Mouse (Mus musculus) left cerebral cortex, postnatal 4 days (tissue): ENCODE data around the gene Arhgap21. TPM values are rescaled to one million over a fixed set of nuclear protein-coding genes. Genes with fewer than 3 reads are reported as not detected.

ENCODE experiments used
- DNase-seq: peaks from one replicate; pipeline ENCODE4 v3.0.0-alpha.2; 2022
- intact Hi-C: fragments of 180-260 bp; cut with DNase I; formaldehyde crosslinking; loops from one replicate; pipeline ENCODE4 v1.15.1; 2025
- total RNA-seq, 2 experiments: library from RNA; stranded (reverse); gene quantifications; 2 replicates each; pipeline ENCODE4 v1.2.3; 2021

Gene Arhgap21
- total RNA-seq, result 100 to 1,000 TPM; 235 to 259 TPM

DNA sequence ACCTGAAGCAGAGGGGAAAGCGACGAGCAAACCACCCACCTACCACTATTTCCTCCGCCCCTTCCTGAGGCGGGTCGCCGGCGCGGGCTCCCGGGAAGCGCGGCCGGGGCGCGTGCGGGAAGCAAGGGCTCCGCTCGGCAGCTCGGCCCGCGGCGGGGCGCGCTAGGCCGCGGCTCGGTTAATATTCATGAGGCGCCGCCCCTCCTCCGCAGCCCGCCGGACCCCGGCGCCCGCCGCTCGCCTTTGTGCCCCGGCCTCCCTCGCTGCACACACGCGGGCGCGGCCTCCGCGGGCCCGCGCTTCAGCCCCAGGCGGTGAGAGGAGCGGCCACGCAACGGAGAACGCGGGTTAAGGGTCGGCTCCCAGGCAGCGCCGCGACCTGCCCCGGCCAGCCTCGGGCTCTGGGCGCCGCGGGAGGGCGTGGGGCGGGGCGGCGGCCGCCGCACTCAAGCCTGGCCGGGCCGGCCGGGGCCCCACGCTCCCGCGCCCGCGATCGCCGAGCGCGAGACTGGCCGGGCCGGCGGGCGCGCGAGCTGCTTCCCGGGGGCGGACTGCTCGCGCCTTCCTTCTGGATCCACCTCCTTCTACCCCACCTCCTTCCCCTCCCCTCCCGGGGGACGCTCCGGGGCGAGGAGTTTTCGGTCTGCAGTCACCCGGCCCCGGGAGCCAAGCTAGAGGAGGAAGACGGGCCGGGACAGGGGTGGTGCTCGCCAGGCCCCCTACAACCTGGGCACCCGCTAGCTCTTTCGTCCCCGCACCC is at the start of gene Arhgap21:
TSS of gene Arhgap21 (minus strand) at position 441 of the 760 bp plus-strand sequence.
- peak; percentile 83 for DNase-seq
- intact Hi-C loops, result loop anchor here (5.0 to 10.0 kb wide), 3 partner anchors 64 to 219 kb away; no protein-coding TSS in a partner anchor

DNA sequence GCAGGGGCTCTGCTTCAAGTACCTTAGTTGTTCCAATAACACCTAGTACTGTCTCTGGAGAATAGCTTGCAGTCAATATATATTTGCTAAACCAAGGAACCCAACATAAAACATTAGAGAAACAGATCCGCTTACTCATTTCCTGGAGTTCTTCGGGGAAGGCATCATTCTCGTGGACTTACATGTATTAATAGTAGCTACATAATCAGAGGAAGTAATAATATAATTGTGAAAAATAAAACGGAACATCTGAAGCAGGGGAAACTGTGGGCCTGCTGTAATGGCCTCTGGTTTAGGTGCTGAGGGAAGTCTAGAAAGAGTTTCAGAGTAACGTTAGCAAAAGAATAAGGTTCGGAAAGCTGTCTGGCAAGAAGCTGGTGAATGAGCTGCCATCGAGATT is 47.9 kb upstream of the Arhgap21 start:
- DNase-seq, result no peak
- intact Hi-C loops, result no loop called here

DNA sequence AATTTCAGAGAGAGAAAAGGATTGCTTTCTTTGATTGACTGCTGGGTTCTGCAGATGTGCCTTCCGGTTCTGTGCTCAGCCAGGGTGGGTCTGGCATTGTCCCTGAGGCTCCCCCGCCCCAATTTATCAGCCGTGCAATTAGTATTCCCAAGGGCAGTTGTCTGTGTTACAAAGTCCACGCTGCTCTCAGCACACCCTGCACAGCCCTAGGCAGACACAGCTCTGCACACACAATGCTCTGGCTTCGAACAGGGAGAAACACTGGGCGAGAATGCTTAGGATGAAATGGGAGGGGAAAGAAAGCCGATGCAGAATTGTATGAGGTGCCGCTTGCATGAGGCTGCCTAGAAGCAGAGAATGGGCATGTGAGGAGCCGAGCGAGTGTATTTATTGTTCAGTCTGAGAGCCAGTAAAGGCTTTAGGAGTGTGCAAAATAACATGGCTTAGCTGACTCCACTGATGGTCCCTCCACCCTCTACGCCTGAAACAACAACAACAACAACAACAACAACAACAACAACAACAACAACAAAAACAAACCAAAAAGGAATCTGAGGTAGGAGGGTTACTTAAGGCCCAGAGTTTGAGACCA is 42.2 kb upstream of the Arhgap21 start:
- peak; percentile 49 for DNase-seq
- intact Hi-C loops, result no loop called here

DNA sequence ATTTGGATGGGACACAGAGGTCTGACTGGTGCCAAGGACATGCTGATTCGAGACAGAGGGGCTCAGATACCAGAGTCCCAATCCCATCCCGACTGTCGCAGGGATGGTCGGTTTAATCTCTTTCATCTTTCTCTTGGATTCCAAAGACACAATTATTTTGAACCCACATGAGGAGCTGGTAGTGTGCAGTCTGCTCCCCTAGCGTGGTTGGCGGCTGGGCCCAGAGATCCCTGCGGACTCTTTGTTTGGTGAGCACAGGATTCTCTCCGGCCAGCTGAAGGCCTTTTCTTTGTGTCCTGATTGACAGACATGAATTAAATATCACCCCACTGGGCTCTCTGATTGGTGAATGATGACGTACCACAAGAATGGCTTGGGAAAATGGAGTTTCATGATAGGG is 41.5 kb upstream of the Arhgap21 start:
- intact Hi-C loops, result no loop called here
- peak; percentile 75 for DNase-seq

DNA sequence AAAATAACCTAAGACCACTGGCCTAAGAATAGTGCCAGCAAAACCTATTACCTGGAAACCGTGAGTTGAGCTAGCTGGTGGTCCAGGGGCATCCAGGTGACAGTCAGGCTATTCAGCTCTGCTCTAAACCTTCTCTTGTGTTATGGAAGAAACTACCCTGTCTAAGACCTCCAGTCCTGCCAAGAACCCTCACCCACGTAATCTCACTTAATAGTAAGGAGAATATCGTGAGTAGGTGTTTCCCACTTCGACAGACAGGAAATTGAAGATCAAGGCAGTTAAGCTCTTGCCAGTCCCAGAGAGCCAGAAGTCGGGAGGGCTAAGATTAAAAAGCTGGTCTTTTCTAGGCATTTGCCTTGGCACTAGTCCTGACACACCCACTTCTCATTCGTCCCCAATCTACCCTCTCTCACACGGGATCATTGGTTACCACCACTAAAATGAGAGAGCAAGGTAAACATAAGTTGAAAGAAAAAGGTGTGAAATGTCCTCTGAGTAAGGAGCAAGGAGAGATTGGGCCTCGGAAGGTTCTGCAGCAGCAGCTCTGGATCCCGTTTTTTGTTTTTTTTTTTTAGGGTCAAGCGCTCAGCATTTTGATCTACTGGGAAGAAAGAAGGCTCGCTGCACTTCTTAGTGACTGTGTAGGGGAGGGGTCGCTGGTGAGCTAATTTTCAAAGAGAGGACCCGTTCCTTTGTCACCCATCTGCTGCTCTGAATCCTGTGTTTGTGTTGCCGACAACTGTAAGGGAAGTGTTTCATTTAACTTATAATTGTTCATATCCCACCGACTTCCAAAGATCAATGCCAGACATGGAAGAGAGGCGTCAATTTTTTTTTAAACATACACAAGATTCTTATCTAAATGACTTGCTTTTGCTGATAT is 40.8 kb upstream of the Arhgap21 start:
- DNase-seq, result peak; percentile 64

DNA sequence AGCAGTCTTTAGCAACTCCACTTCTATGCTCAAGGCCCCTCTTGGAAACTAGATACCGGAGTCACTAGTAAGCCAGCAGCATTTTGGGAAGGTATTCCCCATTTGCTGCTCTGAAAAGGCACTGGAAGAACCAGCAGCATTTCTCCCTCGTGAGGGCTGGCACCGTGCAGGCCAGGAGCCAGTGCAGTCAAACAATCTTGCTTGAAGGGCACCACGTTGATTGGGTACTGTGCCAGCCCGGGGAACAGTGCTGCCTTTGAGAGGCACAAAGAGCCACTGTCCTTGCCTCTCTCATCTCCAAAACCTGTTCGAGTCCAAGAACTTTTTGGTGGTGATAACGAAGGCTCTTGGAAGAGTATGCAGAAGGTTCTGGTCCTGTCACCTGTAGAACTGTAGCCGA is 33.9 kb upstream of the Arhgap21 start:
- intact Hi-C loops, result no loop called here
- DNase-seq, result peak; percentile 64

More for the DNA sequence above, 40.8 kb upstream of the Arhgap21 start:
- intact Hi-C loops, result no loop called here

DNA sequence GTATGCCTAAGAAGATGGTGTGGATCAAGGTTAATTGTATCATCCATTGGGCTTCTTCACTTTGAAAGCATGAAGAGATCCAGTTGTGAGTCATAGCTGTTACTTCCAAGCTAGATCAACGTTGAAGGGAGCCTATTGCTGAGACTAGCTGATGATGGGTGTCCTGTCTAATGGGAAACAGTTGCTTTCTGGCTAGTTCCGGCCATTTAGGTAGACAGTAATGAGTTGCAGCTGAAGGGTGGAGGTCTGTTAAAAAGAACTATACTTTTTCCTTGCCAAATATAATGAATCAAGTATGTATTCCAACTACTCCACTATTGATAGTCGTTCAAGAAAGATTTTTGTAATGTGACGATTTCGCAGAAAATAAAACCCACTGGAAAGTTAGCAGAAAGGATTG is 32.5 kb upstream of the Arhgap21 start:
- intact Hi-C loops, result no loop called here
- no peak for DNase-seq

DNA sequence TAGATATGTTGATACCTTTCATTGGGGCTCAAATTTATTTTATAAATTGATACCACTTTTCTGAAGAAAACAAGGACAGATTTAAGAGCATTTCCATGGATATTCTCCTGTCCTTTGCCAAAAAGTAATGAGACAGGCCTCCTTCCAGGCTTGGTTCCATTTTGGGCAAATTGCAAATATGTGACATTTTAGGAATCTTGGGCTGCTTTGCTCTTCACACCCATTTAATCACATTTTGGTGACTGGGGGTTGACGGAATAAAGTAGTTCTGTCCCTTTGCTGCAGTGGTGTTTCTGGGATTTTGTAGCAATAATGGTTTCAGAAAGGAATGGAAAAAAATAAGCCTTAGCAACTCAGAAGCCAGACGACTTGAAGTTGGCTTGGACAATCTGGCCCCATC is 26.9 kb upstream of the Arhgap21 start:
- intact Hi-C loops, result no loop called here
- DNase-seq, result no peak

DNA sequence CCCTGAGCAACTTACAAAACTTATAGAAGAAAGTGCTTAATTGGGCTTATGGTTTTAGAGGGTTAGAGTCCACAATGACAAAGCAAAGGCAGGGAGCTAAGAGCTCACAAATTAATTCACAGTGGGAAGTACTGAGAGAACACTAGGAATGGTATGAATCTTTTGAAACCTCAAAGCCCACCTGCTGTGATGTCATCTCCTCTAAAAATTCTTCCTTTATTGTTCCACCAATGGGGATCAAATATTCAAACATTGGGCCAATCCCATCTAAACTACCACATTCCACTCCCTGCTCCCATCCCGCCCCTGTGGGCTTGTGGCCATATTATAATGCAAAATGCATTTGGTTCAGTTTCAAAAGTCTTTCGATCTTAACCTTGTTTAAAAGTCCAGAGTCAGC is 22.8 kb upstream of the Arhgap21 start:
- intact Hi-C loops, result no loop called here
- no peak for DNase-seq

DNA sequence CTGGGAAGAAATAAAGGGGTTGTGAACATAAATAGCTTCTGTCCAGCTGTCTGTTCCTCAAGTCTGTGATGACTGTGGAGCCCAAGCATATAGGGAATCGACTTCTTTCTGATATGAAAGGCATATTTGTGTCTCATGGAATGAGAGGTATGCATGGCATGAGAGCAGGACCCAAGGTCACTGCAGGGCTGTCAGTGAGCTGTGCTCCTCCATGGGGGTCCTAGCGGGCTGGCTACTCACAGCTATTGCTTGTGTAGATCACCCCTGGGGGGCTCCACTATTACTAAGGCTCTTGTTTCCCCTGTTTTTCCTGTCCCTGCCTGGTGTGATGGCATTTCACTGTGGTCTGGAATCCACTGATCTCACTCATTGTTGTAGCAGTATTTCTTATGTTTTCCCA is 22.2 kb upstream of the Arhgap21 start:
- DNase-seq, result no peak
- intact Hi-C loops, result no loop called here

DNA sequence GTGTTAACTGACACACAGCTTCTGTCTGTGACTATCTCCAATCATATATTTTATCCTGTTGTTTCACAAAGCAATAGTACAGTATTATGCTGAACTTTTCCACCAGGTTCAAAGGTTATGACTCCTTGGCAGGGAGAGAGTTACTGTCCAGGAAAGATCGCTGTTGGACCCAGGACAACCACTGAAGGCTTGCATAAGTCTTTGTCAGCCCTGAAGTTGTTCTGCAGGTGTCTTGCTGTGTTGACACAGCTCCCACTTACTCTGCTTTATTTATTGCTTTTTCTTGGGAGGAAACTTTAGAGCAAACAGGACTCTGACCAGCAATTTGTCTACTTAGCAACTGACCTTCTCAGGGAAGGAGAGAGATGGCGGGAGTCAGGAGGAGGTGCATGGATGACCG is 21.4 kb upstream of the Arhgap21 start:
- DNase-seq, result no peak
- intact Hi-C loops, result no loop called here

DNA sequence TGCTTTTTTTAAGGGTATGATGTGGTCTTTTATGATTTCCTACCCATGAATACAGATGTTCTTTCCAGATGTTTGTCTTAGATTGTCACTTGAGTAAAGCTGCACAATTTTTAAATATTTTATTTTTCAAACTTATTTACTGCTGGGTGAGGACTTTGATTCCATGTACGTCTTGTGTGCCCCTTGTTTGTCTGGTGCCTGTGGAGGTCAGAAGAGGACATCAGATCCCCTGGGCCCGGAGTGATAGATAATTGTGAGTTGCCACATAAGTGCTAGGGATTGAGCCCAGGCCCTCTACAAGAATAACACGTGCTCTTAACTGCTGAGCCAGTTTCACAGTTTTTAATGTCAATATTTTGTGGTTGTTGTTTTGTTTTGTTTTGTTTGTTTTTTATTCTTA is 19.1 kb upstream of the Arhgap21 start:
- intact Hi-C loops, result no loop called here
- no peak for DNase-seq

DNA sequence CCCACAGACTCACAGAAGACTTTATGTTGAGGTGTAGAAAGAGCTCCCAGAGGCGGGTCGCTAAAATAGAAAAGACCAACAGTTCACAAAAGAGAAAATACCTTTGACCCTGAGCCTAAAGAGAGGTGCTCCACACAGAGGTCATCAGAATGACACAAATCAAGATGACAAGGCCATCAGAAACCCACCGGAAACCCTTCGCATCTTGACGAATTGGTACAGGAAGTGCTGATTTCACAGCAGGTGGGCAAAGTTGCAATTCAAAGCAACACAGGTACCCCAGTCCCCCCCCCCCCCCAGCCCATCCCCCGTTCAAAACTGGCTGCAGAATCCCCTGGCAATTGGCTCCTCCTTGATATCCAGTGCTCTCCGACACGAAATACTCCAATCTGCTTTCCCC is 10.0 kb upstream of the Arhgap21 start:
- intact Hi-C loops, result no loop called here

DNA sequence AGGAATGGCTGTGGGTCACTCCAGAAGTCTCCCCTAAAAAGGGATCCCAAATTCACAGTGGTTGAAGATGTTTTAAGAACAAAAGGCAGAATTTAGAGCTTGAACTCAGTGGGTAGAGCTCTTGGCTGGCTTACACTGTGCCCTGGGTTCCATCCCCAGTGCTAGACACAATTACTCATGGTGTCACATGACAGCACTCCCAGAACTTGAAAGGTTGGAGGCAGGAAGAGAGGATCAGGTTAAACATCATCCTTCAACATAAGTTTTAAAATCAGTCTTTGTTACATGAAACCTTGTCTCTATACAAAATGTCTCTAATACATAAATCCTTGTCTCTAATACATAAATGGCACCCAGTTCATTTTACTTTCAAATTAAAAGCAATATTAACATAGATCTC is 8.4 kb upstream of the Arhgap21 start:
- intact Hi-C loops, result no loop called here

More for the DNA sequence above, 10.0 kb upstream of the Arhgap21 start:
- no peak for DNase-seq

DNA sequence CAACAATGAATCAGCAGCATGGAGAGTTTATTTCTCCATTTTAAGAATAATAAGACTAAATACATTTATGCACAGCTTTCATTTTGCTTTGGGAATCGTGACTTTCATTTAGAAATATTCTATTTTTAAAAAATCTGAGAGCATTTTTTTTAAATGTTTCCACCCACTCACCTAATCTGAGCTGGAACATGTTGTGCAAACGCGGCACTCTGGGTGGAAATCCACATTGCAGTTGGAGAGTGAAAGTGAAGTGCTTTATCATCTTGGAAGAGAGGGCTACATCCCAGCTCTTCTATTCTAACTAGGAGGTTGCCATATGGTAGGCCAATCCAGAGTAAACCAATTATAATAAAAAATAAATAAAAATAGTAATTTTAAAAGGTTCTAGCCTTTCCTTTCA is 4.8 kb upstream of the Arhgap21 start:
- DNase-seq, result no peak
- intact Hi-C loops, result no loop called here

More for the DNA sequence above, 8.4 kb upstream of the Arhgap21 start:
- no peak for DNase-seq

DNA sequence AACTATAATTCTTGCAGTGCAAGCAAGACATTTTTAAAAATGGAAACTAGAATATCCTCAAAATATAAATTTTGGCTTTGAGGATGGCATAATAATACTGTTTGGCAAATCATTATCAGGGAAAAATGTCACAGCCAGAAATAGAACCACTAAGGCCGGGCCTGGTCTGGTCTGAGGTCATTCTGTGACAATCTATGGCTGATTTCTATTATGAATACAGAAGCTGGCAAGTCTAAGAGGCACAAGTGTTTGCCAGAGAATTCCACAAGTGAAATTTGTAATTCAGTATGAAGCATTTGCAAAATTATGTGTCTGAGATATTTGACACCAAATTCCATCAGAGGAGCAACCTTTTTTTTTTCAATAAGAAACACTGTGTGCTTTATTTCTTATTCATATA is 3.5 kb upstream of the Arhgap21 start:
- intact Hi-C loops, result no loop called here
- no peak for DNase-seq

DNA sequence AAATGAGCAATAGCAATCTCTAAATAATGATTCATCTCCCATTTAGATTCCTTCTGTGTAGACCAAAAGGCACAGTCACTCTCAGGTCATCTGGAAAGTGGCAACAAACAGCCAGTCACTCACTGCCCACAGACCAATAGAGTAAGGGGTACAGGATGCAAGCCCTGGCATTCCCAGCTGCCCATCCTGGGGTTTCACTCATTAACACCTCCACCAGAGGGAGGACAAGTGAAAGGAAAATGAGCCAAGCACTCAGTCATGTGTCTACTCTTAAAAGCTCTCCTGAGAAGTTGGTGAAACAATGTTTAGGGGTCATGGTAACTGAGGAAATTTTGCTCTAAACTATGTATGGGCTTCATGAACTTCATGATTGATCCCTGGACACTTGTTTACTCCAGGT is 2.9 kb upstream of the Arhgap21 start:
- intact Hi-C loops, result no loop called here
- no peak for DNase-seq

DNA sequence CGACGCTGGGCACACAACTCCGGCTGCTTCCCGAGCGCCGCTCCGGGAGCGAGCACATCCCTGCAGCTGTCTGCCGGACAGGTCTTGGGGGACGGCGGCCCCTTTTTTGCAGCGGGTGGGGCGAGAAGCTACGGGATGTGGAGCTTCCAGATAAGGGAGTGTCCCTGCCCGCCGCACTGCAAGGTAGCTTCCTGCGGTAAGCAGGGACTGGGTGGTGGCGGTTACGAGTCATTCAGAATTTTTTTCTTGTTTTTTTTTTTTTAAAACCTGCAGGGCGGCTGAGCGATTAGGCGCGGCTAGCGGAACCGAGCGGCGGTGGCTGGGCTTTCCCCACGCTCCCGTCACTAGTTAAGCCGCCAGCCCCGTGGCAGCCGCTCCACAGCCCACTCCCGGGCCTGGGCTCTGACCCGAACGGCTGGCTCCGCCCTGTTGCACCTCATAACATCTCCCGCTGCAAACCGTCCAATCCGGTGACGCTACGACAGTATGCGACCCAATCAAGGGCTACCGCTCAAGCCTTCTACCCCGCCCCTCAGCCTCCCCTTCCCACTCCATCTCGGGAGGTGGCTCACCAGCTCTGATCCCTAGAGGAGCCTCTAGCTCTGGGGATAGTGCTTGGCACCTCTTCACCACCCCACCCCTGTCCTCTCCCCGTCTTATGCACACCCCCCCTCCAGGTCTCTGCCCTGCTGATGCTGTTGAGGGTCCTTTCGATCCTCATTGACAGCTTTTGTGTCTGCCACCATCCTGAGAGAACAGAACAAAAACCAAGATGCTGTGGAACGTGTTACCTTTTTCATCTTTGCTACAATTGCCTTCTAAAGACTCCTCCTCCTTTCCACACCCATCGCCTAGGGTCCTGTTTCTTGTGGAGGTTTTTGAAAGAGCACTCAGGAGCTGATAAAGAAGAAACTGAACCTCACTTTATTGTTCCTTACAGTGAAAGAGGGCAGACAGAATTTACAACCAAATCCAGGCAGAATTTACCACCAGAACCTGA is 820 bp upstream of the Arhgap21 start:
- intact Hi-C loops, result loop anchor here (5.0 to 10.0 kb wide), 3 partner anchors 65 to 218 kb away; no protein-coding TSS in a partner anchor
- peak; percentile 98 for DNase-seq

DNA sequence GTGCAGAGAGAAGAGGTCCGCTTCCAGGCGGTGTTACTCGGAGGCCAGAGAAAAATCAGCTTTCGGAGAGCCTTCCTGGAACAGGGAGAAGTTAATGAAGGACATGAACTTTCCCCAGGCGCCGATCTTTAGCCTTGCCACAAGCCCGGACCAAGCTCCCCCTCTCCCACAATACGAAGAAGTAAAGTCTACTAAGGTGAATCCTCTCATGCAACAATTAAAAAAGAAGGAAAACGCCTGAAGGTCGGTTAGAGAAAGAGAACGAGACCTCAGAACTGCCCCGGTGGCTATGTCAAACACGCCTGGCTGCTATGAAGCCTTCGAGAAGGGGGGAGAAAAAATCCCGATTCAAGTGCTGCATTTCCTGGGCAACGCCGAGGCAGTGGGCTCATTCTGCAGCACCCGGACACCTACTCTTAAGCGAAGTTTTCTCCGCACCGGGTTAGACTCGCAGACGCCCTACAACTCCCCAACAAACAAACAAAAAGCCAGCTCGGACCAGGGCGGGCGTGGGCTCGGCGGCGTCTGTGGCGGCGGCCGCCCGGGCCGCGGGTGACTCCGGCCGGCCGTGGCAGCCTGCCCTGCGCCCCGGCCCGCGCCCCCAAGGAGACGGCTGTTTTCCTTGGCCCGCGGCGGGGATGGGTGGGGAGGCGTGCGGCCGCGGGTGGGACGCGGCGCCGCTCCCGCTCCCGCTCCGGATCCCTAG is 882 bp downstream of the Arhgap21 start:
- intact Hi-C loops, result loop anchor here (5.0 to 10.0 kb wide), 3 partner anchors 63 to 220 kb away; no protein-coding TSS in a partner anchor
- no peak for DNase-seq
